Mouse (Mus musculus) myocyte (in vitro differentiated cells): ENCODE measurements around the gene Trp53.
A peak's percentile ranks its signal among the peaks of the same experiment; 100 is the strongest.

Experiments used
- E2F4 ChIP-seq: IDR thresholded peaks from one replicate; pipeline ENCODE4 v1.6.1; 2011; ENCODE audit warnings: mild to moderate bottlenecking, control low read depth, moderate library complexity; ENCODE audit not compliant: insufficient read depth
- MYOD1 ChIP-seq, 3 experiments: IDR thresholded peaks; one replicate each; pipeline ENCODE4 v1.6.1; 2011; ENCODE audit warnings: control low read depth in 2 of 3, low read depth in 2 of 3, mild to moderate bottlenecking in 2 of 3, moderate library complexity in 1 of 3; ENCODE audit not compliant: insufficient read length in 2 of 3, control insufficient read depth in 1 of 3
- MYOG ChIP-seq, 3 experiments: IDR thresholded peaks; one replicate each; pipeline ENCODE4 v1.6.1; 2011; ENCODE audit warnings: control low read depth in 2 of 3, low read depth in 2 of 3, mild to moderate bottlenecking in 2 of 3; ENCODE audit not compliant: insufficient read length in 2 of 3, control insufficient read depth in 1 of 3, insufficient read depth in 1 of 3
- POLR2A ChIP-seq: IDR thresholded peaks from one replicate; pipeline ENCODE4 v1.6.1; 2011; ENCODE audit warnings: low read depth, mild to moderate bottlenecking, control low read depth, moderate library complexity; ENCODE audit not compliant: insufficient read length
- POLR2AphosphoS2 ChIP-seq: IDR thresholded peaks from one replicate; pipeline ENCODE4 v1.6.1; 2011; ENCODE audit warnings: low read depth, control low read depth; ENCODE audit not compliant: insufficient read length
- REST ChIP-seq: IDR thresholded peaks from one replicate; pipeline ENCODE4 v1.6.1; 2011; ENCODE audit warnings: mild to moderate bottlenecking, control low read depth, moderate library complexity; ENCODE audit not compliant: insufficient read depth, insufficient read length
- TCF12 ChIP-seq: IDR thresholded peaks from one replicate; pipeline ENCODE4 v1.6.1; 2011; ENCODE audit warnings: mild to moderate bottlenecking, control low read depth; ENCODE audit not compliant: poor library complexity, insufficient read depth, severe bottlenecking
- TCF3 ChIP-seq: IDR thresholded peaks from one replicate; pipeline ENCODE4 v1.6.1; 2011; ENCODE audit warnings: low read depth, control low read depth; ENCODE audit not compliant: insufficient read length
- USF1 ChIP-seq: IDR thresholded peaks from one replicate; pipeline ENCODE4 v1.6.1; 2011; ENCODE audit warnings: low read depth, mild to moderate bottlenecking, control low read depth, moderate library complexity

DNA sequence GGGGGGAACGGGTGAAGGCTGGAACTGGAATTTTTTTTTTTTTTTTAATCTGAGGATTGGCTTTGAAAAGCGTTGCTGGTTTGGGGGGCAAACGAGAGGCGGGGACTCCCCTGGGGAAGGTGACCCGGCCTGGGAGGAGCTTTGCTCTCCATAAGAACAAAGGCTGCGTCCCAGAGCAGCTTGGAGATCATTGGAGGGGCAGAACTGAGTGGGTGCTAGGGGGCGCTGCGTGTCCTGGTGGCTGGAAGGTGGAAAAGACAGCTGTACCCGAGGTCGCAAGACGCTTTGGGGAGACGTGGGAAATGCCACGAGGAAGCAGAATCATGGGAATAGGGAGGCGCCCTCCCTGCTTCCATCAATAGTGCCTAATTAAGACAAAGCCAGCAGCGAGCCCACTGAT, 33.1 kb upstream of the Trp53 start:
- TF ChIP-seq POLR2A (no peak), USF1 (no peak), MYOD1 (IDR thresholded peaks at IDR 0.05; ENCODE audit: control insufficient read depth in 1 of 3, insufficient read length in 2 of 3, low read depth in 2 of 3) (peak in 2 of 3 experiments; percentile 24 to 56), TCF12 (no peak), E2F4 (no peak), REST (no peak), MYOG (IDR thresholded peaks at IDR 0.05; ENCODE audit: control insufficient read depth in 1 of 3, insufficient read depth in 1 of 3, insufficient read length in 2 of 3, low read depth in 2 of 3) (peak in 1 of 3 experiments; percentile 57), POLR2AphosphoS2 (no peak), TCF3 (no peak)
